Mouse (Mus musculus) megakaryocyte, adult 5-6 weeks (primary cell): ENCODE data around the gene Bcat2. TPM values are rescaled to one million over a fixed set of nuclear protein-coding genes. Genes with fewer than 3 reads are reported as not detected.

Experiments used
- ATAC-seq: 2 replicates; pipeline ENCODE4 v1.8.0; 2016; ENCODE audit warnings: mild to moderate bottlenecking, inconsistent platforms; ENCODE audit not compliant: poor library complexity, severe bottlenecking
- total RNA-seq, 2 experiments: library from RNA; stranded (forward) in 1 of 2; stranded (reverse) in 1 of 2; fragments of 153-499, 151-499 nt in 1 of 2; fragments of 221-1000, 200-1000 nt in 1 of 2; gene quantifications; 2 replicates each; pipeline versions ENCODE4 v1.2.3 to v1.2.4; 2015 to 2017

Bcat2 gene
- total RNA-seq, 2 experiments from 2014 or later = 16.7 to 26.6 TPM

DNA sequence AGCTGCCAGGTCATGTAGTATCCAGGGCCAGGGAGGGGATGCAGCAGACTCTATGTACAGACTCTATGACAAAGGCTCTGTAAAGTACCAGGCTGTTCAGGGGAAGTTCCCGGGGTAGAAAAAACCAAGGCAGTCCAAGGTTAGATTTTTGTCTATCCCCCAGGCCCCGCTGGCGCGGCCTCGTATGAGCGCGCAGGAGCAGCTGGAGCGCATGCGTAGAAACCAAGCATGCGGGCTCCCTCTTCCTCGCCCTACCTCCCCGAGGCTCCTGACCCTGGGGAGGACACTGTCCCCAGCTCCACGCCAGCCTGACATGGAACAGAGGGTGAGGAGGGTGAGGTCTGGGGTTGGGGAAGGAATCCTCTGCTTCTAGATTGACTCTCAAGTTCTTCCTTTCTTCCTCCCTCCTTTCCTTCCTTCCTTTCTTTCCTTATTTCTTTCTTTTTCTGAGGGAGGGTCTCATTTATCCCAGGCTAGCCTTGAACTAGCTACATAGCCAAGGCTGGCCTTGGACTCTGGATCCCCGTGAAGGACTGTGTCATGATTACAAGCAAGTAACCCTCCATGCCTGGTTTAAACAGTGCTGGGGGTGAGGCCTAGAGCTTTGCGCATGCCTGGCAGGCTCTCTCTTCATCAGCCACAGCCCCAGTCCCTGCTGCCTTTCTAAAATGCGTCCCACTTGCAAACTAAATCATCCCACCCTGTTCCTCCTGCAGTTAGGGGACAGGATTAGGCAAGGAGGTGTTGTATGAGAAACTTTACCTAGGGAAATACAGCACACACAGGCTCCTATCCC, 20.1 kb upstream of the Bcat2 start:
- ATAC-seq = no peak

DNA sequence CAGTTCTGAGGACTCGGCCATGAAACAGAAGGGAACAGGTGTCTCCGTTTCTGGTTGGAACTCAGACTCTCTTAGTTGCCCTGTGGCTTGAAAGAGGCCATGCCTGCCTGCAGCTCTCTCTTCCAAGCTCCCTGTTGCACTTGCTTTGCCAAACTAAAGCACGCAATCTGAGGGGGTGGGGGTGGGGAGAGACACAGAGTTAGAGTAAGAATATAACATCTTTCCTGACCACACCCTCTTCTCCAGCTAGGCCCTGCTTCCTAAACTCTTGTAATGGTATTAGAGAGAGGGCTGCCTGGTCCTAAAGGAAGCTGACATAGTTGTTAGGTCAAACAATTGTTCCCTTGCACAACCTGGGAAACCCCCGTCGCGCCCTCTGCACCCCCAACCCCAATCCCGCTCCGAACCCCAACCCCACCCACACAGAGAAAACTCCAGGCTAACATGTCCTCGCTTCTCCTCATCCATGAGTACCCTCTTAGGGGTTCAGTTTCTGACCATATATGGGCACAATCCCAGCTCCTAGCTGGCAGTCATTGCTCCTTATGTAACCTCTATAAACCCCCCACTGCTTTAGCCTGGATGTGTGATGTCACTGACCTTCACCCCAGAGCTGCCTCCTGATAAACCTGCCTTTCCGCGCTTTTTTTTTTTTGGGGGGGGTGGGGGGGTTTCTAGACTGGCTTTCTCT, 19.0 kb upstream of the Bcat2 start:
- ATAC-seq = no peak

DNA sequence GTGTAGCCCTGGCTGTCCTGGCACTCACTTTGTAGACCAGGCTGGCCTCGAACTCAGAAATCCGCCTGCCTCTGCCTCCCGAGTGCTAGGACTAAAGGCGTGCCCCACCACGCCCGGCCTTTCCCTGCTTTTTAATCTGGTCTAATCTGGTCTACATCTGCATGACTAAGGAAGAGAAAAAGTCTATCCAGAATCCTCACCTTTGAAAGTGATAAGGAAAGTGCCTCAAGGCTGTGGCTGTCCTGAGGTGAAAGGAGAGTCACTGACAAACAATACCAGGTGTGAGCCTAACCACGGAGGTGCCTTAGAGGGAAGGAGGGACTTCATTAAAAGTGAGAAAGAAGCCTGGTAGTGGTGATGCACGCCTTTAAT, 18.5 kb upstream of the Bcat2 start:
- no peak for ATAC-seq

DNA sequence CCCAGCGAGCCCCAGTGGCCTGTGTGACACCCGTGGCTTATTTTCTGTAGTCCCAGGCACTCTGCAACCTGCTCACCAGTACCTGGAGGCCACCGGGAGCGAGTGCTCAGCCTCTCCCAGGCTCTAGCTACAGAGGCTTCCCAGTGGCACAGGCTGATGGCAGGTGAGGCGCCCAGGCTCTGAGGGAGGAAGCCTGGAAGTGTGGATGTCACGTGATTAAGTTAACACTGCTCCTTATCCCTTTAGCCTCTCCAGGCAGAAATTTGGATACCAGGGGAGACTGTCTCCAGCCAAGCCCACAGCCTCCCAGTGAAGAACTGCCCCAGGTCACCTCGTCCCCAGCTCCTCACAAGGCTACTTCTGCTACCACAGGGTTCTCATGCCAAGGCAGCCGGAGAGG, 16.4 kb upstream of the Bcat2 start:
- no peak for ATAC-seq

DNA sequence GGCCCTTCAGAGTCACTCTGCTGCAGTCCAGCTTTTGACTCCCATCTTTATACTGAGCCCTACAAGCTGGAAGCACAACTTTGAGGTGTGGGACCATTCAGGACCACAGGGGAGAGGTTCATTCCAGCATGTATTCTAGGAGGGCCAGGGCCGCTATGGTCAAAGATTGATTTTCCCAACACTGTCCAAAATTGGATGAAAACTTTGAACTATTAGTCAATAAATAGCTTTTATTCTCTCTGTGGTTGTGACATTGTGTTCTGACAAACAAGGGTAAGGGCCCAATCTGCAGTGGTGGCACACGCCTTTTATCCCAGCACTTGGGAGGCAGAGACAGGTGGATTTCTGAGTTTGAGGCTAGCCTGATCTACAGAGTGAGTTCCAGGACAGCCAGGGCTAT, 16.0 kb upstream of the Bcat2 start:
- ATAC-seq = no peak

DNA sequence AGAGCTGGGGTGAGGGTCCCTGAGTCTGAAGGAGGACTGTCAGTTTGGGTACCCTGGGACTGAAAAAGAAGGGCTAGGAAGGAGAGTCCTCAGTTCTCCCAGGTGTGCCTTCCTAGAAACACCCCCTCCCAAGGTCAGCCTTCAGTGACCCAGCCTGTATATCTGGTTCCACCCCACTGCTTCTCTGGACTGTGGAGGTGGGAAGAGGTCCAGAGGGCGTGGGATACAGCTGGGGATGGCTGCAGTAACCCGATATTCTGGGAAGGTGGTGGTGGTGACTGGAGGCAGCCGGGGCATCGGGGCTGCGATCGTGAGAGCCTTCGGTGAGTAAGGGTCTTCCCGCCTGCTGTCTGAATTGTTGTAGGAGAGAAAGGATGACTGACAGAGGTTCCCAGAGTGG, 15.2 kb upstream of the Bcat2 start, which contains the start of gene Hsd17b14:
TSS of gene Hsd17b14 (plus strand) at position 150 of the 400 bp plus-strand sequence.
- ATAC-seq = no peak

DNA sequence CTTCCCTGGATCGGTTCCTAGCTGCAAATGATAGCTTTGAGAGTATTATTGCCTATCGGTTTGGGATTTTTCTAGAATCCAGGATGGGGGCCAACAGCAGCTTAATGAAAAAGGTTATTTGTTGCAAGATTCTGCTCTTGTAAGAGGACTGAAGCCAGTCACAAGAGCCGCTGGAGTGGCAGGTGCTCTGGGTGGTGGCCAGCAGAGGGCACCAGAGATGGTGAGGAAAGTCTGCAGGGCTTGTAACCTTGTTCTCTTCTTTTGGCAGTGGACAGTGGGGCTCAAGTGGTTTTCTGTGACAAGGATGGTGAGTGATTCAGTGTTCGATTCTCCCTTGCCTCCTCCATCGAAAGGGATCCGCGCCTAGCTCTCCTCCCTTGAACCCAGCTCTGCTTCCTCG, 14.2 kb upstream of the Bcat2 start:
- ATAC-seq = peak; percentile 96

DNA sequence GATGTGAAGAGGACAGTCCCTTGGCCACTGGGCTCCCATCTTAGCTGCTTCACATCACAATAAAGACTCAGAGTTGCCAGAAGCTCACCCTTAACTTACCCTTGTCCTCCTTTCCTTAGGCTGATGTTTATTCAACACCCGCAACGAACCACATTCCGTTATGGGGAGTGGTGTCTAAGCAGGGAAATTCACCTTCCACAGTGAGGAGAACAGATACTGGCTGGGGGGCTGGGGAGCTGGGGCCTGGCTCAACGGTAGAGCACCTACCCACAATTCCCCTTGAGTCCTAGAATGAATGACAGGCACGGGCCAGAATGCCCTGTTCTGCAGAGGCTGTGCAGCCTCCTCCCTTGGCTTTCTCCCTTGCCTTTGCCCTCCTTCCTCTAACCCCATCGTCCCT, 11.0 kb upstream of the Bcat2 start:
- ATAC-seq = no peak

DNA sequence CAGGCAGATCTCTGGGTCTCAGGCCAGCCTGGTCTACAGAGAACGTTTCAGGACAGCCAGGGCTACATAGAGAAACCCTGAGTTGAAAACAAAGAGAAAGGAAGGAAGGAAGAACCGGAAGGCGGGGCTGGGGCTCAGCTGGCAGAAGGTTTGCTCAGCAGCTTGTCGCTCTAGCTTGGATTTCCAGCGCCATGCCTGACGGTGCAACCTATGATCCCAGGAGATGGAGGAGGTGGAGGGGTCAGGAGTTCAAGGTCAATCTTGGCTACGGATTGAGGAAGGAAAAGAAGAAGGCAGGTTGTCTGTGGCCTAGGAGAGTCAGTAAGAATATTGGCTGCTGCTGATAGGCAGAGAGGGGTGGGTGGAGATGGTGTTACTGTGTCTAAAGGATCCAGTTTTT, 9.7 kb upstream of the Bcat2 start:
- ATAC-seq = no peak

DNA sequence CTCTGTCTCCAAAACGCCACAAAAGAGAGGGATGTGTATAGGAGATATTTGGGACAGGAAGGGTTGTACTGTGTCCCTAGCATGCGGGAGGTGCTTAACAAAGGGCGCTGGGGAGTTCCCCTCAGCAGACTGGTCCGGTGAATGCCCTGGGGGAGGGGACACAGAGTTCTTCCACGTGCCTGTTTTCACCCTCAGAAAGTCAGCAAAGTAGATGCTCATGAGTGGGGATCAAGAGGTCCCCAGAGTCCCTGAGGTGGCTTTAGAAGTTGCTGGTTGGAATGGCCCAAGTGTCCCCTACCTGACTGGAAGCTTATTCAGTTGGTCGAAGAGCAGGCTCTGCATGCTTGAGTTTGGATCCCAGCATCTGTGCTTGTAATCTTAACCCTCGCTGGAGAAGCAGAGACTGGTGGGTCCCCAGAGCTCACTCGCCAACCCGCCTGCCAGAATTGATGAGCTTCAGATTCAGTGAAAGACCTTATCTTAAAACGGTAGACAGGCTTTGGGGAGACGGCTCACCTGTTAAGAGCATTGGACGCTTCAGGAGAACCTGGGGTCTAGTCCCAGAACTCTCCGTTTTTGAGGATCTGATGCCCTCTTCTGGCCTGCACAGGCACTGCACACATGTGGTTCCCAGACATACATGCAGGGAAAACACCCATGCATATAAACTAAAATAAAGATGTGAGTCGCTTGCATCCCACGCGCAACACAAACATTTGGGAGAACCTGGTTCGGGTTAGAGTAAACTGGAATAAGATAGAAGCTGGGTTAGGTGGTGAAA, 8.9 kb upstream of the Bcat2 start:
- peak; percentile 91 for ATAC-seq

DNA sequence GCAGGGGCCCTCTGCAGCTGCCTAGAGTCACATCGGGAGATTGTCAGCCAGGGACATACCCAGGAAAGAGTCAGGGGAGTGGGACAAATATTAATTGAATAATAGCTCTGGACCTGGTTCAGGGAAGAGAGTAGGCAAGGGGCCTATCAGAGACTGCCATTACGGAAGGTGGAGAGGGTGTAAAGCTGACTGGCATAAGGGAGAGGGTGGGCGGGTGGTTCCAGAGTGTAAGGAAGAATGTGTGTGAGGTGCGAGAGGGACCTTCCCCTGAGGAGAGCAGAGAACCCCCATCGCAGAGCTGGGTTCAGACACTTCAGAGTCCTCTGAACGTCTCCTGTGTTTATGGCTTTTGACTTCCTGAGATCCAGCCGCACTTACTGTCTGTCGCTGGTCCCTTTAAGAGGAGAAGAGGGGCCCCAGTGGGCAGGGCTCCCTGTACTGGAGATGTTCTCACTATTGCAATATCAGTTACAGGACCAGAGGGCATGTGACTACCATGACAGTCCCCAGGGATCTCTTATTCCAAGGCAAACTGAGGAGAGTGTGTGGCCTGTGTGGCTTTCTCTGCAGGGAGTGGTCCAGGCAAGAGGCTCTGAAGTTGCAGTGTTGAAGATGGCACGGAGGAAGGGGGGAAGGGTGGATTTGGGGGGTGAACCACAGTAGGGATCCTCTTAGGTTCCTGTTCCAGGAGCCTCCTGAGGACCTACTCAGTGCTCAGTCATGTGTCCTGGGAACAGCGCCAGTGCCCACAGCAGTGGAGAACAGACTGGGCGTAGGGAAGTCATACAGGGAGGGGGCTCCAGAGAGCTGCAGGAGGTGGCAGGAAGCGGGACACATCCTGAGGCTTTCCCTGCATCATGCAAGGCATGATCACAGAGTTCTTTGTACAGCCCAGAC, 8.1 kb upstream of the Bcat2 start:
- ATAC-seq = 0 out of 2 replicates have a peak, but pooled peaks have one; percentile 5

DNA sequence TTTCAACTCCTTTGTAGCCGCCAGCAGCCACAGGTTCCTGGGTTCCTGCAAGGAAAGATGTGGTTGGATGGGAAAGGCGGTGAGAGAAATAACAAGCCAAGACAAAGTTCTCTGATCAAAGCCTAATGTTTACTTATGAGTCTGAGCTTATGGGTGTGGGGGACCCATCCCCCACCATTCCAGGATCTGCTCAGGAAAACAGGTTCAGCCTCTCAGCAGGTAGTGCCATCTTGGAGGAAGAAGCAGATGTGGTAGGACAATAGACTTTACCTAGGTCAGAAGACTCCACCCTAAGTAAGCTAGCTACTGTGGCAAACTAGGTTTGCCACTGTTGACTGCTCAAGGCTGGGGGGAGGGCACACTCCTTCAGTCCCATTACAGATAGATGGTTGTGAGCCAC, 5.1 kb upstream of the Bcat2 start:
- no peak for ATAC-seq

DNA sequence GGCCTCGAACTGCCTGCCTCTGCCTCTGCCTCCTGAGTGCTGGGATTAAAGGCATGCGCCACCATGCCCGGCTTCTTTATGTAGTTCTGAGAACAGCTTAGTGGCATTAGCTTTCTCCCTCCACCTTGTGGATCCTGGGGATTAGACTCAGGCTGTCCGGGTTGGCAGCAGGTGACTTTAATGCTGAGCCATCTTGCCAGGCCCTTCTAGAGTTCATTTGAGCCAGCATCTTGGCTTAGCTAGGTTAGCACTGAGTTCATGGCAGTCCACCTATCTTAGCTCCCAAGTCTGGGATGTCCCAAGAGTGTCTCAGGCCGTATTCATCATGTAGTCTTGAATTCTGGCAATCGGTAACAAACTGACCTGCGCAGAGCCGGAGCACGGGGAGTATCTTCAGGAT, 4.5 kb upstream of the Bcat2 start:
- no peak for ATAC-seq

DNA sequence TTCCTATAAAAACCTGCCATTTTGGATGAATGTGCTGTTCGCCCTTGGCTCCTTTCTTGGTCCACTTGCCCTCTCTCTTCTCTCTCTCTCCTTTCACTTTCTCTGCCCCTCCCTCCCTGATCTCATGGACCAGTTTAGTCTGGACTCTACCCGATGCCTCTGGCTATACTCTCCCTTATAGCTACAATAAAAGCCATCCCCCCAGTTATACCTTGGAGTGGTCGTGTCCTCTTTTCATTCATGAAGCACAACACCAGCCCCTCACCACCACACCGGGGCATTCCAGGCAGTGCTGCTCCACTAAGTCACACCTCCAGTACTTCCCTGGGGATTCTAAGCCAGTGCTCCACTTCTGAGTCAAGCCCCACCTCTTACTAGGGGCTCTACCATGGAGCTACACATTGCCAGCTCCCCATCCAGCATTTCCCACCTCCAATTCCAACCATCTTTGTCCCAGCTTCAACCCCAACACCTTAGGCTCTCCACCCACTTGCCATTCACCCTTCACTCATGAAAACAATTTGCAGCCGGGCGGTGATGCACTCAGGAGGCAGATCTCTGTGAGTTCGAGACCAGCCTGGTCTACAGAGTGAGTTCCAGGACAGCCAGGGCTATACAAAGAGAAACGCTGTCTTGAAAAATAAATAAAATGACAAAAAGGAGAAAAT, 2.7 kb upstream of the Bcat2 start:
- ATAC-seq = no peak

DNA sequence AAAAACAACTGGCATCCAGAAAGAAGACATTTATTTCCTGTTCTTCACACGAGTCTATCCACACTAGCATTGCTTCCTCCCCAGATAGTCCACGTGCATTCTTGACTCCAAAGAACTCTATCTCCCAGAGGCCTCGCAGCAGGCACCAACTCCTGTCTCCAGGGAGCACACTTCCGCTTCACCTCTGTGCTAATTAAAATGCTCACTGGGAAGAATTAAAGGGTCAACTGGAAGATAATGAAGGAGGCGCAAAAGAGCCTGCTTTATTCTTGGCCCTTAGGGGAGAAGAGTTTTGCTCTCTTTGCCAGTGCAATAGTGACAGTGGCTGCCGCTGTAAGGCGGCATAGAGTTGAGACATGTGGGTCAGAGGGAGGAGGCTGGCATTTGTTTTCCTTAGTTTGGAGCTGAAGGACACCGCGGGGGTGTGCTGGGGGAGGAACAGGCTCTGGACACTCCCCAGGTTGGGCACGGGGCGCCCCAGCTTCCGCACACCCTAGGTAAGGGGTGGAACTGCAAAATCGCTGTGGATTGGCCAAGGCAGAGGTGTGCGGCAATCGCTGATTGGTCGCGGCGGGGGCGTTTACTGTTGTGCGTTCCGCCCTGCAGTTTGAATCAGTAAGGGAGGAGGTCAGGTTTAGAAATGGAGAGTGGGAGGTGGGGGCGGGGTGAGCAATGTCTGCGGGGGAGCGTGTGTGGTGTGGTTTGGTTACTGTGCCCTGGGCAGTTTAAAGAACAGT, 2.0 kb upstream of the Bcat2 start:
- ATAC-seq = peak; percentile 88

DNA sequence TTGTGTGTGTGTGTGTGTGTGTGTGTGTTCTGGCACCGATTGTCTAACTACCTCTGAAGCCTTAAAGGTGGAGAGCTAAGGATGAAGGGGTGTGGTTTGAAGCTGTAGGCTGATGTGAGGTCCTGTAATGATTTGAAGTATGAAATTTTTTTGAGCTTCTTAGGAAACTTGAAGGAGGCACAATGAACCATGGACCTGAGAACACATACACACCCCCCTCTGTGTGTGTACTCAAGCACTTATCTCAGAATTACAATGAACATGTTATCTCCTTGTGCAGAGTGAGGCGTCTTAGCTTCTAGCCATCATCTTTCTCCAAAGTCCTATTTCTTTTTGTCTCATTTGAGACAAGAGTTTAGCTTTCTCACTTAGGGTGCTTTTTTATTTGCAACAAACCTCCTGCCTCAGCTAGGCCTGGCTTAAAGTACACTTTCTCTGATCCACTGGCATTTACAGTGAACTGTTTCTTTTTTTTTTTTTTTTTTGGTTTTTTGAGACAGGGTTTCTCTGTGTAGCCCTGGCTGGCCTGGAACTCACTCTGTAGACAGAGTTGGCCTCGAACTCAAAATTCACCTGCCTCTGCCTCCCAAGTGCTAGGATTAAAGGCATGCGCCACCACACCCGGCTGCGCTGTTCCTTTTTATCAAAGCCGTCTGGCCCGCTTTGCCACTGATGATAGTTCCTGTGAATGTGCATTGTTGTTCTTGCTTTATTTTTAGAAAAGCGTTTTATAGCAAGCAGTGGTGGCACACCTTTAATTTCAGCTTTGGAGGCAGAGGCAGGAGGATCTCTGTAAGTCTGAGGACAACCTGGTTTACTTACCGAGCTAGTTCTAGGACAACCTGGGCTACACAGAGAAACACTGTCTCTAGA, 1.1 kb upstream of the Bcat2 start:
- no peak for ATAC-seq

DNA sequence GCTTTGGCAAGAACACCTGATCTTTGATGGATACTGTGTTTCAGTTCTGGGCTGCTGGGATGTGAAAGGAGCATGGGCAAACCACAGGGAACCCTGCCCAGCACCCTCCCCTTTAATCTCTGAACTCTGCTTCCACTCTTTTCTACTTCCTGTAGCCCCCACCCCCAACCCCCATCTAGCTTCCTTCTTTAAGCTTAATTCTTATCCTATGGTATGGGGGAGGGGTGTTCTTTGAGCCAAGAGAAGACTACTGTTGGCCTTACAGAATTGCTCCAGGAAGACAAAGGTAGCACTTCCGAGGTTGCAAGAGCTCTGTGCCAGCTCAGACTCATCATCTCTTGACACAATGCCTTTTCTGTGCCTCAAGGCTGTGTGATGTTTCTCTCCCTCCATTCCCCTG, 2.0 kb downstream of the Bcat2 start:
- no peak for ATAC-seq

DNA sequence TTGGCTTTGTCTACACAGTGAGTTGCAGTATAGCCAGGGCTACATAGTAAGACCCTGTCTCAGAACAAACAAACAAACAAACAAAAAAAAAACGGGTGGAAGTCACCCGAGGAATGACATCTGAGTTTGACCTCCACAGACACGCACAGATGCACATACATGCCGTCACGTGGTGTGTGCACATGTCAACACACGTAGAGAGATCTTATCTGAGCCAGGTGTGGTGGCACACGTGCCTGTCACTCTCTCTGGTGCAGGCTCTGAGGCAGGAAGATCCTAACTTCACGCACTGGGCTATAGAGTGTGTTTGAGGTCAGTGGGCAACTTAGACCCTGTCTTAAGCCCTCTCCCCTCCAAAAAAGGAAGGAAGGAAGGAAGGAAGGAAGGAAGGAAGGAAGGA, 4.0 kb downstream of the Bcat2 start:
- ATAC-seq = no peak
